Mouse (Mus musculus): ENCODE data around the gene Gm10188.

Gm10188 gene

GRCm38 (mm10) chr1:132226297-132227080 lies 3.1 kb downstream of the Gm10188 start:
- DNase-seq (ENCODE audit: low read depth, low spot score), result no peak

- DNase-seq (ENCODE audit: low read depth, low spot score), result peak; percentile 49
These were observed 7.4 kb downstream of the Gm10188 start for GRCm38 (mm10) chr1:132222166-132222565.

- no peak for DNase-seq (ENCODE audit: low read depth, low spot score)
These were observed 7.9 kb downstream of the Gm10188 start for GRCm38 (mm10) chr1:132221627-132222026.

GRCm38 (mm10) chr1:132216276-132216675 lies 13.3 kb downstream of the Gm10188 start:
- DNase-seq (ENCODE audit: low read depth, low spot score), result no peak

- DNase-seq (ENCODE audit: low read depth, low spot score), result no peak
These were observed 16.5 kb downstream of the Gm10188 start for GRCm38 (mm10) chr1:132213076-132213475.

GRCm38 (mm10) chr1:132212218-132212617 lies 17.3 kb downstream of the Gm10188 start:
- DNase-seq (ENCODE audit: low read depth, low spot score), result peak; percentile 84

GRCm38 (mm10) chr1:132211672-132212071 lies 17.9 kb downstream of the Gm10188 start:
- no peak for DNase-seq (ENCODE audit: low read depth, low spot score)

GRCm38 (mm10) chr1:132210922-132211321 lies 18.6 kb downstream of the Gm10188 start:
- DNase-seq (ENCODE audit: low read depth, low spot score), result peak; percentile 92

GRCm38 (mm10) chr1:132209400-132209799 lies 20.2 kb downstream of the Gm10188 start:
- DNase-seq (ENCODE audit: low read depth, low spot score), result no peak

- peak; percentile 26 for DNase-seq (ENCODE audit: low read depth, low spot score)
These were observed 21.4 kb downstream of the Gm10188 start for GRCm38 (mm10) chr1:132208154-132208553.

- no peak for DNase-seq (ENCODE audit: low read depth, low spot score)
These were observed 22.7 kb downstream of the Gm10188 start for GRCm38 (mm10) chr1:132206828-132207227.

- DNase-seq (ENCODE audit: low read depth, low spot score), result no peak
These were observed 23.6 kb downstream of the Gm10188 start for GRCm38 (mm10) chr1:132205958-132206357.

GRCm38 (mm10) chr1:132202771-132203170 lies 26.8 kb downstream of the Gm10188 start:
- no peak for DNase-seq (ENCODE audit: low read depth, low spot score)

GRCm38 (mm10) chr1:132201936-132202335 lies 27.6 kb downstream of the Gm10188 start:
- DNase-seq (ENCODE audit: low read depth, low spot score), result no peak

GRCm38 (mm10) chr1:132201511-132201860 lies 28.1 kb downstream of the Gm10188 start:
- peak; percentile 53 for DNase-seq (ENCODE audit: low read depth, low spot score)

- DNase-seq (ENCODE audit: low read depth, low spot score), result peak; percentile 98
These were observed 28.7 kb downstream of the Gm10188 start for GRCm38 (mm10) chr1:132200562-132201510.

GRCm38 (mm10) chr1:132199934-132200333 lies 29.6 kb downstream of the Gm10188 start:
- DNase-seq (ENCODE audit: low read depth, low spot score), result no peak

- no peak for DNase-seq (ENCODE audit: low read depth, low spot score)
These were observed 30.3 kb downstream of the Gm10188 start for GRCm38 (mm10) chr1:132199244-132199643.

GRCm38 (mm10) chr1:132198401-132199071 lies 31.0 kb downstream of the Gm10188 start:
- no peak for DNase-seq (ENCODE audit: low read depth, low spot score)

- peak; percentile 73 for DNase-seq (ENCODE audit: low read depth, low spot score)
These were observed 31.9 kb downstream of the Gm10188 start for GRCm38 (mm10) chr1:132197666-132198065.

- DNase-seq (ENCODE audit: low read depth, low spot score), result peak; percentile 21
These were observed 33.2 kb downstream of the Gm10188 start for GRCm38 (mm10) chr1:132196337-132196736.

- peak; percentile 51 for DNase-seq (ENCODE audit: low read depth, low spot score)
These were observed 33.9 kb downstream of the Gm10188 start for GRCm38 (mm10) chr1:132195681-132196080.

Data from ZHBTc4 (cell line).